Mouse (Mus musculus): ENCODE measurements around the gene Calcrl. TPM values are rescaled to one million over a fixed set of nuclear protein-coding genes. Genes with fewer than 3 reads are reported as not detected.

Calcrl gene
- polyA plus RNA-seq, 1 experiment from 2014 or later: 45.9 TPM

DNA sequence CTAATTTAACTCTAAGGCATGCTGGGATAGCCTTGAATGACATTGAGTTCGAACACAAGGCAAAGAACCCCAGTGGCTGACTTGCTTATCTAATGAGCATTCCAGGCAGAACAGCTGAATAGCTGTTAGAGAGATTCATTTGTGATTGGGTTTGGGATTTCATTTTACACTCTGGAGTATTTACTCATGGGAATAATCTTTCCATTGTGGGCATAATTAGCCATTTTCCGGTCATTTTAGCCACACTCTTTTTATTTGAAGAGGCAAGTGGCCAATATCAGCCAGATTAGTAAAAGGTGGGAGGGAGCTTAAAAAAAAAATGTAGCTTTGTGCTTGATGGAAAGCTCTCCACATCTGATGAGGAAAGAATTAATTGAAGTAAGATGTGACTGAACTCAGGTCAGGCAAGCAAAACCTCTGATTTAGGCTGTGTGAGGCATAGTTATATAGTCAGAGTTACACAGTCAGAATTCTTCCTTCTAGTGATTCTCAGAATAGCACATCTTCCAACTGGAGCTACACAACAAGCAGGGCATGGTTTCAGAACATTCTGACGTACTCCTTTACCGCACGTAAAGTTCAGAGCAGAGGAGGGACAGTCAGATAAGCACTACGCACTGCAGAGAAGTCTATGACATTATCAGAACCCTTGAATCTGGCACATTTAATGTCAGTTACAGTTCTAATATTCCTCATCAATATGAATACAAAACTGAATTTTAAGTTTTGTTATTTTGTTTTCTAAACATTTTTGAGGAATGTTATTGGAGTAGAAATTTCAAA, 40.1 kb downstream of the Calcrl start:
- Histone ChIP-seq H3K4me2 (ENCODE audit: low read depth, low read length) (no peak overlapping the region), H3K9me3 (replicated peaks; ENCODE audit: control insufficient read depth, low read length) (no peaks in the 10 kb centered on the region), H3K9ac (ENCODE audit: low read length) (no peak overlapping the region), H3K27ac (ENCODE audit: low read length) (no peak overlapping the region), H3K36me3 (ENCODE audit: control insufficient read depth, insufficient read depth, low read length) (no peaks in the 10 kb centered on the region), H3K4me3 (replicated peaks; ENCODE audit: low read length) (no peak overlapping the region), H3K4me1 (ENCODE audit: control insufficient read depth, insufficient read depth, low read length) (peaks cover 9% of the 10 kb centered on the region), H3K27me3 (ENCODE audit: control insufficient read depth, insufficient read depth, low read length) (no peaks in the 10 kb centered on the region)
- 76% methylated on average over 6 of the region's 6 CpGs for WGBS
- no peak for ATAC-seq (ENCODE audit: insufficient read depth, low FRiP score)

DNA sequence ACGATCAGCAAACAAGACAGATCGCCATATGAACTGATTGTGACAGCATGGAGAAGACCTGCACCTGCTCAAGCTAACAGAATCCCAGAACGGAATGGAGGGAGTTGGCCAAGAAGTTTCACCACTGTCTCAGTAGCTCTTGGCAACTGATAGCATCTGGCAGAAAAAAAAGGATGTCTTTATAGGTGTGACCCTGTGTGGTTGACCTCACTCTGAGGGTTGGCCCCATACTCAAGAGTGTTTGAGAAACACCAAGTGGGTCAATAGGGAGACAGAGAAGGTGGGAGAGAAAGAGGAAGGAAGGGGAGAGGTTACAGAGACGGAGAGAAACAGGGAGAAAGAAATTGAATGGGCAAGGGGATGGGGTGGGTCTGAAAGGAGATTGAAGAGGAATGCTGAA, 41.4 kb downstream of the Calcrl start:
- no peaks in the 10 kb centered on the region for H3K9me3 ChIP-seq (replicated peaks; ENCODE audit: control insufficient read depth, low read length)
- ATAC-seq (ENCODE audit: insufficient read depth, low FRiP score): no peak
- H3K4me3 ChIP-seq (replicated peaks; ENCODE audit: low read length): no peak overlapping the region
- no peak overlapping the region for H3K9ac ChIP-seq (ENCODE audit: low read length)
- no peaks in the 10 kb centered on the region for H3K27me3 ChIP-seq (ENCODE audit: control insufficient read depth, insufficient read depth, low read length)
- no peak overlapping the region for H3K27ac ChIP-seq (ENCODE audit: low read length)
- WGBS: 70% methylated on average over 4 of the region's 4 CpGs
- no peak overlapping the region for H3K4me2 ChIP-seq (ENCODE audit: low read depth, low read length)
- H3K36me3 ChIP-seq (ENCODE audit: control insufficient read depth, insufficient read depth, low read length): no peaks in the 10 kb centered on the region
- peaks cover 9% of the 10 kb centered on the region for H3K4me1 ChIP-seq (ENCODE audit: control insufficient read depth, insufficient read depth, low read length)

DNA sequence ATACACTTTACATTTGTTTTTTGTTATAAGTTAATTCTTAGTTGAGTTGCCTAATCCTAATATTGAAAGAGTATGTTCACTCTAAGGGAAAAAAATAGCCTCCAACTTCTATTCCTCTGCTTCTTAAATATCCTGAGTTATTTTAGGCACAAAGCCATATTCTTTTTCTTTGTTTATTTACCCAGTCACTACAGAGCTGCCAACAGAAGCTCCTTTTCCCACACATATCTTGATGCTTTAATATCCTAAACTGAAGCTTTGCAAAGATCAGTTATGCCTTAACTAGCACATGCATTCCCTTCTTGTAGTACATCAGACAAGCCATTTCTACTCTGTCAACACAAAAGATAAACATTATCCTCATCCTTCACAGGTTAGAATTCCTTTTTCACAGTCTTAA, 42.7 kb downstream of the Calcrl start:
- no peak overlapping the region for H3K9ac ChIP-seq (ENCODE audit: low read length)
- ATAC-seq (ENCODE audit: insufficient read depth, low FRiP score): no peak
- H3K4me2 ChIP-seq (ENCODE audit: low read depth, low read length): no peak overlapping the region
- no peak overlapping the region for H3K27ac ChIP-seq (ENCODE audit: low read length)
- H3K9me3 ChIP-seq (replicated peaks; ENCODE audit: control insufficient read depth, low read length): no peaks in the 10 kb centered on the region
- no peak overlapping the region for H3K4me3 ChIP-seq (replicated peaks; ENCODE audit: low read length)
- H3K27me3 ChIP-seq (ENCODE audit: control insufficient read depth, insufficient read depth, low read length): no peaks in the 10 kb centered on the region
- H3K4me1 ChIP-seq (ENCODE audit: control insufficient read depth, insufficient read depth, low read length): peaks cover 6% of the 10 kb centered on the region; the same call in 1 of the 2 replicates
- no peaks in the 10 kb centered on the region for H3K36me3 ChIP-seq (ENCODE audit: control insufficient read depth, insufficient read depth, low read length)

GRCm38 (mm10) chr2:84381997-84382396, 43.2 kb downstream of the Calcrl start:
- Histone ChIP-seq H3K36me3 (ENCODE audit: control insufficient read depth, insufficient read depth, low read length) (no peaks in the 10 kb centered on the region), H3K27me3 (ENCODE audit: control insufficient read depth, insufficient read depth, low read length) (no peaks in the 10 kb centered on the region), H3K9me3 (replicated peaks; ENCODE audit: control insufficient read depth, low read length) (no peaks in the 10 kb centered on the region), H3K9ac (ENCODE audit: low read length) (no peak overlapping the region), H3K4me1 (ENCODE audit: control insufficient read depth, insufficient read depth, low read length) (peaks cover 6% of the 10 kb centered on the region; the same call in 1 of the 2 replicates), H3K4me3 (replicated peaks; ENCODE audit: low read length) (no peak overlapping the region), H3K27ac (ENCODE audit: low read length) (no peak overlapping the region), H3K4me2 (ENCODE audit: low read depth, low read length) (no peak overlapping the region)
- no peak for ATAC-seq (ENCODE audit: insufficient read depth, low FRiP score)
- 78% methylated on average over 5 of the region's 5 CpGs for WGBS

- Histone ChIP-seq H3K4me2 (ENCODE audit: low read depth, low read length) (no peak overlapping the region), H3K27ac (ENCODE audit: low read length) (no peak overlapping the region)
- no peak for ATAC-seq (ENCODE audit: insufficient read depth, low FRiP score)
Measured at GRCm38 (mm10) chr2:84380816-84381215, 44.4 kb downstream of the Calcrl start.

GRCm38 (mm10) chr2:84378678-84379077, 46.5 kb downstream of the Calcrl start:
- no peak overlapping the region for H3K27ac ChIP-seq (ENCODE audit: low read length)
- H3K9ac ChIP-seq (ENCODE audit: low read length): no peak overlapping the region
- peak; percentile 25; the same call in 1 of the 2 replicates for ATAC-seq (ENCODE audit: insufficient read depth, low FRiP score)
- no peaks in the 10 kb centered on the region for H3K9me3 ChIP-seq (replicated peaks; ENCODE audit: control insufficient read depth, low read length)
- H3K36me3 ChIP-seq (ENCODE audit: control insufficient read depth, insufficient read depth, low read length): no peaks in the 10 kb centered on the region
- H3K27me3 ChIP-seq (ENCODE audit: control insufficient read depth, insufficient read depth, low read length): no peaks in the 10 kb centered on the region
- no peak overlapping the region for H3K4me3 ChIP-seq (replicated peaks; ENCODE audit: low read length)
- no peak overlapping the region for H3K4me2 ChIP-seq (ENCODE audit: low read depth, low read length)
- 54% methylated on average over 5 of the region's 5 CpGs for WGBS
- H3K4me1 ChIP-seq (ENCODE audit: control insufficient read depth, insufficient read depth, low read length): peaks cover 1% of the 10 kb centered on the region; the same call in 1 of the 2 replicates

More at GRCm38 (mm10) chr2:84380816-84381215, 44.4 kb downstream of the Calcrl start:
- Histone ChIP-seq H3K36me3 (ENCODE audit: control insufficient read depth, insufficient read depth, low read length) (no peaks in the 10 kb centered on the region), H3K4me1 (ENCODE audit: control insufficient read depth, insufficient read depth, low read length) (peaks cover 6% of the 10 kb centered on the region; the same call in 1 of the 2 replicates), H3K27me3 (ENCODE audit: control insufficient read depth, insufficient read depth, low read length) (no peaks in the 10 kb centered on the region), H3K4me3 (replicated peaks; ENCODE audit: low read length) (no peak overlapping the region), H3K9ac (ENCODE audit: low read length) (no peak overlapping the region), H3K9me3 (replicated peaks; ENCODE audit: control insufficient read depth, low read length) (no peaks in the 10 kb centered on the region)
- 73% methylated on average over 11 of the region's 11 CpGs for WGBS

GRCm38 (mm10) chr2:84369256-84369655, 56.0 kb downstream of the Calcrl start:
- 39% methylated on average over 5 of the region's 5 CpGs for WGBS

DNA sequence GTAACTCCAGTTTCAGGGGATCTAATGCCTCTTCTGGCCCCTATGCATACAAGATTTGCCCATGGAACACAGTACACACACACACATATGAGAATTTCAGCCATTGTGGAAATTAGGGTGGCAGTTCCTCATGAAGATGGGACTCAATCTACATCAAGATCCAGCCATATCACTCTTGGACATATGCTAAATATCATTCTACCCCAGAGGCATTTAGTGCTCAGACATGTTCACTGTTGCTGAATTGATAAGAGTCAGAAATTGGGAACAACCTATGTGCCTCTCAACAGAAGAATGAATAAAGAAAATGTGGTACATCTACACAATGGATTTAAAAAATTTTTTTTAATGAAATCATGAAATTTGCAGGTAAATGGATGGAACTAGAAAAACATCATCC, 58.5 kb downstream of the Calcrl start:
- no peaks in the 10 kb centered on the region for H3K4me1 ChIP-seq (ENCODE audit: control insufficient read depth, insufficient read depth, low read length)
- no peak overlapping the region for H3K27ac ChIP-seq (ENCODE audit: low read length)
- H3K36me3 ChIP-seq (ENCODE audit: control insufficient read depth, insufficient read depth, low read length): no peaks in the 10 kb centered on the region
- no peaks in the 10 kb centered on the region for H3K9me3 ChIP-seq (replicated peaks; ENCODE audit: control insufficient read depth, low read length)
- H3K27me3 ChIP-seq (ENCODE audit: control insufficient read depth, insufficient read depth, low read length): no peaks in the 10 kb centered on the region
- H3K4me3 ChIP-seq (replicated peaks; ENCODE audit: low read length): no peak overlapping the region
- H3K9ac ChIP-seq (ENCODE audit: low read length): no peak overlapping the region
- no peak for ATAC-seq (ENCODE audit: insufficient read depth, low FRiP score)
- H3K4me2 ChIP-seq (ENCODE audit: low read depth, low read length): no peak overlapping the region

More at GRCm38 (mm10) chr2:84369256-84369655, 56.0 kb downstream of the Calcrl start:
- Histone ChIP-seq H3K27ac (ENCODE audit: low read length) (no peak overlapping the region), H3K9ac (ENCODE audit: low read length) (no peak overlapping the region), H3K9me3 (replicated peaks; ENCODE audit: control insufficient read depth, low read length) (no peaks in the 10 kb centered on the region), H3K4me2 (ENCODE audit: low read depth, low read length) (no peak overlapping the region), H3K4me1 (ENCODE audit: control insufficient read depth, insufficient read depth, low read length) (no peaks in the 10 kb centered on the region), H3K4me3 (replicated peaks; ENCODE audit: low read length) (no peak overlapping the region), H3K27me3 (ENCODE audit: control insufficient read depth, insufficient read depth, low read length) (no peaks in the 10 kb centered on the region), H3K36me3 (ENCODE audit: control insufficient read depth, insufficient read depth, low read length) (0 out of 2 replicates have a peak, but pooled peaks cover 3% of the 10 kb centered on the region)
- ATAC-seq (ENCODE audit: insufficient read depth, low FRiP score): no peak

GRCm38 (mm10) chr2:84365266-84365665, 59.9 kb downstream of the Calcrl start:
- H3K9me3 ChIP-seq (replicated peaks; ENCODE audit: control insufficient read depth, low read length): no peaks in the 10 kb centered on the region
- H3K4me1 ChIP-seq (ENCODE audit: control insufficient read depth, insufficient read depth, low read length): no peaks in the 10 kb centered on the region
- no peak overlapping the region for H3K4me3 ChIP-seq (replicated peaks; ENCODE audit: low read length)
- WGBS: 79% methylated on average over 3 of the region's 3 CpGs
- no peak for ATAC-seq (ENCODE audit: insufficient read depth, low FRiP score)
- no peaks in the 10 kb centered on the region for H3K27me3 ChIP-seq (ENCODE audit: control insufficient read depth, insufficient read depth, low read length)
- no peak overlapping the region for H3K4me2 ChIP-seq (ENCODE audit: low read depth, low read length)
- H3K9ac ChIP-seq (ENCODE audit: low read length): no peak overlapping the region
- H3K36me3 ChIP-seq (ENCODE audit: control insufficient read depth, insufficient read depth, low read length): no peaks in the 10 kb centered on the region
- H3K27ac ChIP-seq (ENCODE audit: low read length): no peak overlapping the region
